Mouse (Mus musculus) monocyte, adult 5-6 weeks (primary cell): ENCODE data around the gene Ror1. TPM values are rescaled to one million over a fixed set of nuclear protein-coding genes. Genes with fewer than 3 reads are reported as not detected.

Experiments
- ATAC-seq: fragments of 153-309, 156-312 bp; replicated peaks from 2 replicates; pipeline ENCODE4 v1.8.0; 2017; ENCODE audit warnings: mild to moderate bottlenecking; ENCODE audit not compliant: low TSS enrichment, insufficient number of reproducible peaks, severe bottlenecking, poor library complexity, low FRiP score
- total RNA-seq: library from RNA; stranded (forward); fragments of 200-1000, 200-491, 200-594 nt; gene quantifications from 3 replicates; pipeline ENCODE4 v1.2.3, GENCODE M21; 2017

The Ror1 gene
- total RNA-seq, 1 experiment from 2014 or later = not detected

GRCm38 (mm10) chr4:100391021-100391420, 295.4 kb downstream of the Ror1 start:
- no peak for ATAC-seq

- ATAC-seq = no peak
Observed at GRCm38 (mm10) chr4:100393374-100394061, 297.9 kb downstream of the Ror1 start.

- ATAC-seq = no peak
Observed at GRCm38 (mm10) chr4:100395407-100395806, 299.8 kb downstream of the Ror1 start.

GRCm38 (mm10) chr4:100398079-100398478, 302.5 kb downstream of the Ror1 start:
- ATAC-seq = no peak

GRCm38 (mm10) chr4:100401078-100401477, 305.5 kb downstream of the Ror1 start:
- ATAC-seq = no peak

GRCm38 (mm10) chr4:100401581-100402470, 306.2 kb downstream of the Ror1 start:
- no peak for ATAC-seq

- ATAC-seq = no peak
Observed at GRCm38 (mm10) chr4:100407261-100407874, 311.8 kb downstream of the Ror1 start.

- ATAC-seq = no peak
Observed at GRCm38 (mm10) chr4:100409521-100409920, 313.9 kb downstream of the Ror1 start.

- ATAC-seq = no peak
Observed at GRCm38 (mm10) chr4:100411841-100412539, 316.4 kb downstream of the Ror1 start.

- no peak for ATAC-seq
Observed at GRCm38 (mm10) chr4:100422756-100423155, 327.2 kb downstream of the Ror1 start.

- ATAC-seq = no peak
Observed at GRCm38 (mm10) chr4:100426101-100426500, 330.5 kb downstream of the Ror1 start.

- no peak for ATAC-seq
Observed at GRCm38 (mm10) chr4:100429371-100429900, 333.8 kb downstream of the Ror1 start.

- ATAC-seq = no peak
Observed at GRCm38 (mm10) chr4:100435281-100436168, 339.9 kb downstream of the Ror1 start.

- ATAC-seq = no peak
Observed at GRCm38 (mm10) chr4:100436169-100436547, 340.6 kb downstream of the Ror1 start.

GRCm38 (mm10) chr4:100446897-100447296, 351.3 kb downstream of the Ror1 start:
- no peak for ATAC-seq

- ATAC-seq = no peak
Observed at GRCm38 (mm10) chr4:100462493-100463120, 367.0 kb downstream of the Ror1 start.

GRCm38 (mm10) chr4:100478592-100479321, 383.2 kb downstream of the Ror1 start, which contains the start of gene Ube2u:
Gene Ube2u (plus strand): TSS chr4:100478849.
- ATAC-seq = no peak
